ENCODE assay signal across 16 mouse cellular contexts in genomic region chr13:12813734-12814424, GRCm38 (mm10). TPM values are rescaled to one million over a fixed set of nuclear protein-coding genes. Genes with fewer than 3 reads are reported as not detected.
"Had no signal": no experiment of that assay in that cellular context is flagged by ENCODE, and none has a peak within 500 bp of the region (broad histone marks: within the 10 kb centered on the region; RNA-seq: fewer than 3 reads in every experiment).

No protein-coding gene starts in this region.

RNA-seq across cellular contexts. Expression of gene Prl2c3, which starts 14.0 kb away (rescaled TPM):
- polyA plus RNA-seq: gonadal fat pad, adult 2 months; heart, adult 2 months; heart, embryonic 11.5 days; heart, embryonic 13.5 days; heart, embryonic 15.5 days; hindbrain, embryonic 12.5 days; hindbrain, embryonic 14.5 days; hindbrain, embryonic 16.5 days; inflammation-experienced regulatory T-cells, adult 6 months; intestine, embryonic 15.5 days; intestine, postnatal 0 days; limb, embryonic 10.5 days; limb, embryonic 12.5 days; liver, embryonic 11.5 days; liver, embryonic 13.5 days; liver, embryonic 16.5 days had no signal
